Mouse (Mus musculus) c-Kit-positive CD71-negative TER-119-negative erythroid progenitor cells, embryonic 14.5 days (primary cell): ENCODE measurements at regions not wholly inside any gene's neighbourhood (a gene's known extent, or its start where the extent isn't known, plus 50 kb on each side); places are given as distances from the start of the nearest gene placed in this dataset.

Experiments used
- DNase-seq: peaks from one replicate; pipeline ENCODE4 v3.0.0-alpha.2; 2013; ENCODE audit warnings: low read depth

DNA sequence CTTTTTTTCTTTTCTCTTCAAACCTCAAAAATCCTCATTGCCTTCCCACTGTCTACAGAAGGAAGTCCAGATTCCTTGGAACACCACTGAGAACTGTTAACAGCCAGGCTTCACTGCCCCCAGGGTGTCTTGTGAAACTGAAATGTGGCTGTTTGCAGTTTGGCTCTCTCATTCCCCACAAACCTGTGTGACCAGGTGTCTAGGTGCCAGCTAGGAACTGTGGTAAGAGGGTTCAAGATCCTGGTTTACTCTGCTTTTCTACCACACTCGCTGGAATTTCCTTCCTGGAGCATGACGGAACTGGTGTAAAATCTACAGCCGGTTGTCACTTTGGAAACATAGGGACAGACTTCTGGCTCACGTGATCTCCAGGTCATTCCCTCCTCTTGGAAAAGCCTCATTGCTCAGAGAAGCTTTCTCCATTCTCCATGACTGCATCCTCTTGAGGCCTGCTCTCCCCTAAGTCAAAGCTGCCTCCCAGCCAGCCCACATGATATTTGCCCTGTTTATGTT, 660.2 kb downstream of the Zfp706 start:
- no peak for DNase-seq

DNA sequence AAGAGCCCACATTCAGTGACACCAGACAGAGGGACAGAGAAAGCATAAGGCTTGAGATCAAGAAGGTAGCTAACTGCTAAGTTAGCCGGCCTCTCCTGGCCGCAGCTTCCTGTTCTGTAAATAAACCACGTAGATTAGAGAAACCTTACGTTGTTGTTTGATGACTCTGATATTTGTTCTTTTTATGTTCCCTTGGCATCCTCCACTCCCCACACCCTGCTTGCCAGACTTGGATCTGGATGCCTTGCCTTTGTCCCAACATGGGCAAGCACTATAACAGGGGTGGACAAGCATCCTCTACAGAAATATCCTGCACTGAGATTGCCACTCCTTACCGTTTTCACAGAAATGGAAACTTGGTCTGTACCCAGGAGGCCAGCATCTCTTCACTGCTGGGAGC, 661.4 kb downstream of the Zfp706 start:
- DNase-seq: no peak

DNA sequence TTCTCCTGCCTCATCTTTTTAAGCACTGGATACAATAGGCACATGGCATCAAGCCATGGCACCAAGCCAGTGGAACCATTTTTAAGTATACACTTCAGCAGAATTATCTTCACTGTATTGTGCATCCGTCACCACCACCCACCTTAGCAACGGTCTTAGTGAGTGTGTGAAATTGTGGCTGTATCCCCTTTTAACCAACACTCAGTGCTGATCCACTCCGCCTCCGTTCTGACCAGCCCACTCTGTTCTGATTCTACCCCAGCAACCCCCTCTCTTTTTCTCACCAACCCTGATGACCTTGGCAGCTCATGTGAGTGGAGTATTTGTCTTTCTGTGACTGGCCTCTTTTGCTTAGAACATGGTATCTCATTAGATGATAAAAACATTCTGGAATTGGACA, 662.2 kb downstream of the Zfp706 start:
- no peak for DNase-seq

DNA sequence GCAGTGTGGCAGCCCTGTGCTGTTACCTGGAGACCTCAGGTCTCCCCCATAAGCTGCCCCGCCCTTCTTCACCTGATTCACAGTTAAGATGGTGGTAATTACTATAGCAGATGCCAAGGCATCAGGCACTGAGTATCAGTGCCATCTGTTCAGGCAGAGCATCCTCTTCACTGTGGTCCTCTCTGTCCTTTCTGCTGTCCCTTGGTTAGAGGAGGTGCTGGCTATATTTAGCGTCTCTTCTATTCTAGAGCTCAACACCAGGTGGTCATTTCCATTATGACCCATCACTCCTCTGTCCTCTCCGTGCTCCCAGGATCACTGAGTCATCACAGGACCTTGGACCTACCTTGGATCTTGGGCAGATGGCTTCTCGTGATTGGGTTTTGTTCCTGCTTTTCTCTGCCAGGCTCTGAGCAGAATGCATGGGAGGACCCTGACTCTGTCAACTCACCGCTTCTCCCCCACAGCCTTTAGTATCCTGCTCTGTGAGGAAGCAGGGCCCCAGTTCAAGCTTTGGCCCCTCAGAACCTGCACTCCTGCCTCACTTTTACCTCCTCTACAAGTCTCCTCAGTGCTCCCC, 667.5 kb downstream of the Zfp706 start:
- no peak for DNase-seq

DNA sequence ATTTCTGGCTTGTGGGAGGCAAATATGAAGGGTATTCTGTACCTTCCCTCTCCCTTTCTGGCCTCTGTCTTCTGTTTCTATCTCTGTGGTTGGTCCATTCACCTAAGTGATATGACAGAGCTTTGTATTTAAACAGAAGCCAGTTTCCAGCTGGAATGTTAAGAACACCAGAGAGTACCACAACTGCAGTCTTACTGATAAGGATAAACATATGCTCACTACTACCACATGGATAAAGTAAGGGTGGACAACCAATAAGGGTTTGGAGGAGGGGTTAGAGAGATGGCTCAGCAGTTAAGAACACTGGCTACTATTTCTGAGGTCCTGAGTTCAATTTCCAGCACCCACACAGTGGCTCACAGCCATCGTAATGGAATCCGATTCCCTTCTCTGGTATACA, 668.8 kb downstream of the Zfp706 start:
- no peak for DNase-seq

DNA sequence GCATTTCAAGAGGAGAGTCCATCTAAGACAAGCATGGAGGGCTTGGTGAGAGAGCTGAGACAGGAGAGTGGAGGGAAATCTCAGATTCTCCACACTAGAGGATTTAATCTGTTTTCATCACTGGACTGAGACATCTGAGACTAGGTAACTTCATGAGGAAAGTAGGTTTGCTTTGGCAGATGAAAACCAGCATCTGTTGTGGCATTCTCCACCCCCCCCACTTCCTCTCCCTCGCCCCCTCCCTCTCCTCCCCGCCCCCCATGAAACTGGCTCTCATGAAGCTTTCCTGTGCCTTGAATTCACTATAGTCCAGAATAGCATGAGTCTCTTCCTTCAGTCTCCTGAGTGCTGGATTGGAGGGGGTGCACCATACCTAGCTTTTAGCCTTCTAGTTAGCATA, 670.7 kb downstream of the Zfp706 start:
- no peak for DNase-seq

DNA sequence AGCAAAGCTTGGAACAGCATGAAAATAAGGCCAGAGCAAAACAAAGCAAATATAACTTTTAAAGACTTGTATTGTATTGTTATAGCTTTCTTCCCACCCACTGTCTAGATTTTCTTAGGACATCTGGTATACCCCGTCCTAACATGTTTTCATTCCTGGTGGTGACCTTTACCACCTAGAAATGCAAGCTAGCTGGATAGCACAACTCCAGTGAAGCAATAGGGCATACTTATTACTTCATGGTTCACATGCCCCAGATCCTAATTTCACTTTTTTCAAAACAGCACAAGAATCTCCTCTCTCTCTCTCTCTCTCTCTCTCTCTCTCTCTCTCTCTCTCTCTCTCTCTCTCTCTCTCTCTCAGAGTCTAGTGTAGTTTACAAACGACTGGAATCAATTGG, 672.5 kb downstream of the Zfp706 start:
- DNase-seq: no peak

DNA sequence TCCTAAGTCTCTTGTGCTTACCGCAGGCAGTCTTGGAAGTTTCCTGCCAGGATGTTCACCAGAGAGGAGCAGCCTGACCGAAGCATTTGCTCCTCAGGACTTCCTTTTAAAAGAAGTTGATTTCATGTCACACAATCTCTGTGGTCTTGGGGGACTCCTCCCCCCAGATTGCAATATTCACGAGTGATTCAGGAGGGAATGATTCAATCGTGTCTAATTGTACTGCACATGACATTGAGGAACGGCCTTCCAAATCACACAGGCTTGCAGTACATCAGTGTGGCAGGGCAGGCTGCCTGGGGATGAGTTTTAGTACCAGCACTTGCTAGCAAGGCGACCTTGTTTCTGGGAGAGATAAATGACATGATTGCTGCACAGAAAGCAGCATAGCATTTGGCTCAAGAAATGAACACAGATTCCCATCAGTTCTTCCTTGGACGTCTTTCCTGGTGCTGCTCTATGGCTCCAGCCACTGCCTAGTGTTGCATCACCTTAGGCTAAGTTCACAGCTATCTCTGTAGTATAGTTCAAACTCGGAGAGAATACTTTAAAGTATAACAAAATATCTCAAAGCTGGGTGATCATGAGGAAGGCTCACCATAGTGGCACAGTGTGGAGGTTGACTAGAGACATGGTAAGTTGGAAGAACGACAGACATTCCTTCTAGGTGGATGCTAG, 673.0 kb downstream of the Zfp706 start:
- no peak for DNase-seq

DNA sequence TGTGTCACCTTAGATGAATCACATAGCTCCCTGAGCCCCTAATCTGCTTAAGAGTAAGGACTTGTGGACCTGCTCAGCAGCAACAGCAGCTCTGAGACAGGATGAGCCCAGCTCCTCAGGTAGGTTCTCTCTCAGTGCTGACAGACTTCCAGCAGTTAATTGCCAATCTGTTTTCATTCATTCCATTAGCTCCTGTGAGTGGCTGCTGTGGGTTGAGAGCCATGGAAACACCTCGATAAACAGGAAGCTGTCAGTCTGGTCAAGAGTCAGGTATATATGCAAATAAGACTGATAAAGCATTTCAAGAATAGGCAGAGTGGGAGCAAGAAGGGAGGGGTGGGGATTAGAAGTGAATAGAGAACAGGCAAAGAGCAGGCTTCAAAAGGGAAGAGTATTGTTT, 673.7 kb downstream of the Zfp706 start:
- no peak for DNase-seq

DNA sequence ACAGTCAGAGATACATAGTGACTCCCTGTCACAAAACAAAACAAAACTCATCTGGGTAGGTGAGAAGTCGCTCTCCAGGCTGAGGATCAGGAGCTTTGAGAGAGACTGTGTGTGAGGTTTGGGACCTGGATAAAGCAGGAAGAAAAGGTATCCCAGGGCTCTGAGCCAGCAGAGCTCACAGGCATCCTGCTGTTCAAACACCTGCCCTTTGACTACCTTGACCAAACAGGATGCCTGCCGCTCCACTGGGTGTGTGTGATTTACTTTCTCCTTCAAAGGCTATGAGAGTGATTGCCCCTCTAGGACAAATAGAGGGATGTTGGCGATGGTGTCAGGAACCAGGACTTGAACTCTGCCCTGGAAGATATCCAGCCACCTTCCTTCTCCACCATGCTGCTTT, 674.3 kb downstream of the Zfp706 start:
- no peak for DNase-seq
